Mouse (Mus musculus) embryonic facial prominence, embryonic 14.5 days (tissue): ENCODE results near the gene Nadk. TPM values are rescaled to one million over a fixed set of nuclear protein-coding genes. Genes with fewer than 3 reads are reported as not detected.

Experiments
- ATAC-seq: fragments of 200-750 bp; cut with Nextera tagmentation; 2 replicates; pipeline ENCODE4 v1.8.0; 2017; ENCODE audit warnings: low read depth, moderate number of reproducible peaks, moderate TSS enrichment
- DNase-seq: peaks from one replicate; pipeline ENCODE4 v3.0.0-alpha.2; 2015; ENCODE audit warnings: low spot score
- H3K27ac ChIP-seq: fragments of 300-500 bp; sonication (generic); replicated peaks from 2 replicates; pipeline ENCODE4 v1.5.1; 2014; ENCODE audit warnings: low read depth, mild to moderate bottlenecking, low read length, moderate library complexity
- H3K27me3 ChIP-seq: fragments of 300-500 bp; sonication (generic); replicated peaks from 2 replicates; pipeline ENCODE4 v1.6.1; 2014; ENCODE audit warnings: low read length; ENCODE audit not compliant: control insufficient read depth, insufficient read depth
- H3K36me3 ChIP-seq: fragments of 300-500 bp; sonication (generic); 2 replicates; pipeline ENCODE4 v1.6.1; 2014; ENCODE audit warnings: low read length, mixed read lengths; ENCODE audit not compliant: control insufficient read depth, insufficient read depth
- H3K4me1 ChIP-seq: fragments of 300-500 bp; sonication (generic); 2 replicates; pipeline ENCODE4 v1.6.1; 2014; ENCODE audit warnings: antibody characterized with exemption, low read length; ENCODE audit not compliant: control insufficient read depth, insufficient read depth
- H3K4me2 ChIP-seq: fragments of 300-500 bp; sonication (generic); 2 replicates; pipeline ENCODE4 v1.6.1; 2014; ENCODE audit warnings: low read depth, mild to moderate bottlenecking, low read length, moderate library complexity, mixed read lengths
- H3K4me3 ChIP-seq: fragments of 300-500 bp; sonication (generic); 2 replicates; pipeline ENCODE4 v1.5.1; 2014; ENCODE audit warnings: low read depth, mild to moderate bottlenecking, low read length
- H3K9ac ChIP-seq: fragments of 300-500 bp; sonication (generic); 2 replicates; pipeline ENCODE4 v1.6.1; 2014; ENCODE audit warnings: low read depth, mild to moderate bottlenecking, low read length, moderate library complexity, mixed read lengths
- H3K9me3 ChIP-seq: fragments of 300-500 bp; sonication (generic); 2 replicates; pipeline ENCODE4 v1.6.1; 2016; ENCODE audit warnings: low read length; ENCODE audit not compliant: control insufficient read depth
- WGBS: fragments of 180-500 bp; shearing (Covaris S2); extraction: QIAGEN DNeasy Blood & Tissue Kit; methylation state at CpG from one replicate; pipeline ENCODE4 v1.1.7; 2014; 5-methylcytosine and 5-hydroxymethylcytosine counted together
- polyA plus RNA-seq: library from polyadenylated mRNA; unstranded; fragments of >200 nt; fragmentation: Nextera tagmentation; extraction: Ambion mirVana; gene quantifications from 2 replicates; pipeline ENCODE4 v1.2.1, GENCODE M21; 2014

Nadk gene
- polyA plus RNA-seq, 1 experiment from 2014 or later = 89.2 TPM

DNA sequence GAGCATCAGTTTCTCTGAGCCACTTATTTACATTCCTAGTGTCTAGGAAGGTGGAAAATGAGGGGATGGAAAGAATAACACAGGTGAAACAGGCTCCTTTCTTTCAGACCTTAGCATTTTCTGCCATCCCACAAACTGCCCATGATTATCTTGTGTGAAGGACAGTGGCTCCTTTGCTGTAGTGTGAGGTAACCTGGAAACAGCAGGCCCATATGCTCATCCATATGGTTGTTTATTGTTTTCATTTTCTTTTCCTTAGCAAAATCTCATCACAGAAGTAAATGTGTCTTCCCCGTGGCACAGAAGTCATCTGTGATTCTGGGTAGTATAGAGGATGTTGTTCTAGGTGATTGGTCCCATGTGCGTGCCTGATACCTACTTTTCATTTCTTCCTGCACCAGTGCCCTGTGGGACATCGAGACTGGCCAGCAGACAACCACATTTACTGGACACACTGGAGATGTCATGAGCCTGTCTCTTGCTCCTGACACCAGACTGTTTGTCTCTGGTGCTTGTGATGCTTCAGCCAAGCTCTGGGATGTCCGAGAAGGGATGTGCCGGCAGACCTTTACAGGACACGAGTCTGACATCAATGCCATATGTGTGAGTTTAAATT is 9.2 kb upstream of the Nadk start:
- H3K9ac ChIP-seq = no peak overlapping the region
- H3K36me3 ChIP-seq = peaks cover 96% of the 10 kb centered on the region
- no peak overlapping the region for H3K27ac ChIP-seq
- no peaks in the 10 kb centered on the region for H3K9me3 ChIP-seq
- WGBS = 87% methylated on average over 6 of the region's 6 CpGs
- H3K4me2 ChIP-seq = no peak overlapping the region
- H3K4me1 ChIP-seq = no peaks in the 10 kb centered on the region
- no peak for DNase-seq
- ATAC-seq = no peak
- no peak overlapping the region for H3K4me3 ChIP-seq
- no peaks in the 10 kb centered on the region for H3K27me3 ChIP-seq

GRCm38 (mm10) chr4:155554880-155555279 is 7.3 kb upstream of the Nadk start:
- Histone ChIP-seq H3K4me1 (no peaks in the 10 kb centered on the region), H3K9me3 (no peaks in the 10 kb centered on the region), H3K27ac (no peak overlapping the region), H3K27me3 (no peaks in the 10 kb centered on the region), H3K4me2 (no peak overlapping the region), H3K4me3 (no peak overlapping the region), H3K36me3 (peaks cover 99% of the 10 kb centered on the region), H3K9ac (no peak overlapping the region)
- 78% methylated on average over 4 of the region's 4 CpGs for WGBS
- ATAC-seq (no peak), DNase-seq (no peak)

DNA sequence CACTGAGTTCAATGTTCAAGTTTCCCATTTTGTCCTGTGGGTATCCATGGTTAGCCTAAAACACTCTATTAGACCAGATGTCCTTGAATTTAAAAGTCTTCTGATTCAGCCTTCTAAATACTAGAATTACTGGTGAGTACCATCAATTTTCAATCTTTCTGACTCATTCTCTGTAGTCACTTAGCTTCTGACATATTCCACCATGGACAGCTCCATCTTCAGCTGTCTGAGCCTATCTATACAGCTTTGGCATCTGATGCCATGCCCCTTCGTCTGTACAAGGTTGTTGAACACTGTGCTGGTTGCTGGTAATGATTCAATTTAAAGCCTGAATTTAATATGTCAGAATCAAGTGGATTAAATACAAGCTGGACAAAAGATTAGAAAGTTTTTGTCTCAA is 6.7 kb upstream of the Nadk start:
- DNase-seq (no peak), ATAC-seq (no peak)
- Histone ChIP-seq H3K27ac (no peak overlapping the region), H3K4me2 (no peak overlapping the region), H3K9ac (no peak overlapping the region), H3K27me3 (no peaks in the 10 kb centered on the region), H3K4me1 (no peaks in the 10 kb centered on the region), H3K9me3 (no peaks in the 10 kb centered on the region), H3K4me3 (no peak overlapping the region), H3K36me3 (peaks cover 99% of the 10 kb centered on the region)
- 69% methylated on average over 1 of the region's 1 CpGs for WGBS

- Histone ChIP-seq H3K4me2 (no peak overlapping the region), H3K27me3 (no peaks in the 10 kb centered on the region)
Measured at GRCm38 (mm10) chr4:155559454-155559853, 2.7 kb upstream of the Nadk start.

GRCm38 (mm10) chr4:155560932-155561331 is 1.2 kb upstream of the Nadk start:
- H3K4me2 ChIP-seq = no peak overlapping the region
- H3K4me3 ChIP-seq = no peak overlapping the region
- H3K9me3 ChIP-seq = no peaks in the 10 kb centered on the region
- WGBS = 56% methylated on average over 2 of the region's 2 CpGs
- no peak for DNase-seq
- peaks cover 22% of the 10 kb centered on the region for H3K4me1 ChIP-seq
- no peak for ATAC-seq
- H3K27ac ChIP-seq = 0 out of 2 replicates have a peak overlapping the region, but pooled peaks have one; percentile 15
- H3K27me3 ChIP-seq = no peaks in the 10 kb centered on the region
- peaks cover 54% of the 10 kb centered on the region for H3K36me3 ChIP-seq
- H3K9ac ChIP-seq = no peak overlapping the region

More at GRCm38 (mm10) chr4:155559454-155559853, 2.7 kb upstream of the Nadk start:
- Histone ChIP-seq H3K9ac (no peak overlapping the region), H3K4me1 (peaks cover 11% of the 10 kb centered on the region), H3K4me3 (no peak overlapping the region), H3K27ac (no peak overlapping the region), H3K36me3 (peaks cover 69% of the 10 kb centered on the region), H3K9me3 (no peaks in the 10 kb centered on the region)
- DNase-seq = no peak
- 75% methylated on average over 6 of the region's 6 CpGs for WGBS
- ATAC-seq = no peak

GRCm38 (mm10) chr4:155562725-155563399 is 684 bp downstream of the Nadk start:
- Histone ChIP-seq H3K27ac (peak overlapping the region; percentile 88), H3K9ac (peak overlapping the region; percentile 61), H3K36me3 (peaks cover 35% of the 10 kb centered on the region), H3K4me3 (peak overlapping the region; percentile 92), H3K27me3 (no peaks in the 10 kb centered on the region), H3K4me1 (peaks cover 24% of the 10 kb centered on the region), H3K9me3 (no peaks in the 10 kb centered on the region), H3K4me2 (peak overlapping the region; percentile 74)
- 4% methylated on average over 19 of the region's 19 CpGs for WGBS
- ATAC-seq (0 out of 2 replicates have a peak, but pooled peaks have one; percentile 5), DNase-seq (peak; percentile 53)

DNA sequence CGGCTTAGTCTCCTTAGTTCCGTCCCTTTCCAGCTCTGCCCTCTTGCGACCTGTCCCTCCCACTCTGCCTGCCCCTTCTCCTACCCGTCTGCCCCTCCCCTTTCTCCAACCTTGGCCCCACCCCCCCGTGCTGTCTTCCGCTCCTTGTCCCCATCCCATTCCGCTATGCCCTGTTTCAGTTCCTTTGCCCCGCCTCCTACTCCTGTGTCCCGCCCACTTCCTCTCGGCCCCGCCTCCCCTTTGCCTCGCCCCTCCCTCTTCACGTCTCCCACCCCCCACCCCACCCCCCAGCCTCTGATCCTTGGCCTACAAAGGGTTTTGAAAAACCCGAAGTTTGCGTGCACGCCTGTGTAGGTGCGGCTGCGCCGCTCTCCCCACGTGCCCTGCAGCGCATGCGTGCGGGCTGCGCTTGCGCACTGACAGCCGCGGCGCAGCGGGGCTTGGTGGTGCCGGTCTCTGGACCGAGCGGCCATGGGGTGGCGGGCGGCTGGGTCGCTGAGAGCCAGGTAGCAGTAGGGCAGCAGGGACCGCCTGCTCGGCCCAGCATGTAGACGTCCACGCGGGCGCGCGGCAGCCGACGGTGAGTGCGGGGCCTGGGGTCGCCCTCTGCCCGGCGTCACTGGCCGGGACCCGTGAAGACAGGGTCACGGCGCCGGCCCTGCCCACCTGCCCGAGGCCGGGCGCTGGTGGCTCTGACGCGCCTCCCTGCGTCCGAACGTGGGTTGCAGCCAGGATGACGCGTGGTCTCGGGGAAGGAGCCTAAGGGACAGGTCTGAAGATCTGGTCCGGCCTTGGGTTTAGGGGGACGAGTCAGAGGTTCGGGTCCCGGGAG is 1.4 kb downstream of the Nadk start:
- peak; percentile 99 for DNase-seq
- H3K27ac ChIP-seq = peak overlapping the region; percentile 88
- H3K36me3 ChIP-seq = peaks cover 28% of the 10 kb centered on the region
- no peaks in the 10 kb centered on the region for H3K9me3 ChIP-seq
- H3K9ac ChIP-seq = peak overlapping the region; percentile 83
- peak overlapping the region; percentile 92 for H3K4me3 ChIP-seq
- H3K4me2 ChIP-seq = peak overlapping the region; percentile 74
- peaks cover 24% of the 10 kb centered on the region for H3K4me1 ChIP-seq
- H3K27me3 ChIP-seq = no peaks in the 10 kb centered on the region
- WGBS = under 1% methylated on average over 45 of the region's 69 CpGs
- peak; percentile 96 for ATAC-seq

DNA sequence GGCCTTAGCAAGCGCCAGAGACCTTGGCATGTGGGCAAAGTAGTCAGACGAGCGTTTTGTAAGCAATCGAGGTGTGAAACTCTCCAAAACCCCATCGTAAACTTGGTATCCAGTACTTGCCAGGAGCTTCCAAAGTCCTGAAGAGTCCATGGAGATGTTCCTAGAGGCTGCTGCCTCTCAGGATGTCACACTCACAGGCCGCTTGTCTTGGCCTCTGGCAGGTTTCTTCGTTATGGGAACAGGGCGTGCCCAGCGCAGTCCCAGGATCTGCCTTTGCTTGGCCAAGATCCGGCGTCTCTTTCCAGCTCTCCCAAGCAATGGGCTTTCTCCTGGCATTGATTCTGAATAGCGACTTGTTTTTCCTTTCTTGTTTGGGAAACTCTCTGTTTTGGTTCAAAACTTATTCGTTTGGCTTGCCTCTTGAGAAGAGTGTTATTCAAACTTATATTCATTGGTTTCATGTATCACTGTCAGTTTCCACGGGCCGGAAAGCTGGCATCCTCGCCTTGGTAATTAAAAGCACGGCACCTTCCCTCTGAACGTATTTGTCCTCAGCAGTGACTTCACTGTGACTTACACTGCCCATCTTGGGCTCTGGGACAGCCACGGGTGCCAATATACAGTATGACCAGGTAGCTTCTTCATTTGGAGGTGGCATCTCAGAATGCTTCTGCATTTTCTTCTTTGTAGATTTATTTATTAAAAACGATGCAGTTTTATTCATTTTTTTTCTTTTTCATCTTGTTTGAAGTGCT is 2.3 kb downstream of the Nadk start:
- H3K36me3 ChIP-seq = peaks cover 19% of the 10 kb centered on the region
- peaks cover 24% of the 10 kb centered on the region for H3K4me1 ChIP-seq
- ATAC-seq (no peak), DNase-seq (peak; percentile 29)
- WGBS = 13% methylated on average over 20 of the region's 20 CpGs
- H3K27me3 ChIP-seq = no peaks in the 10 kb centered on the region
- H3K27ac ChIP-seq = peak overlapping the region; percentile 85
- peak overlapping the region; percentile 83 for H3K9ac ChIP-seq
- H3K4me2 ChIP-seq = peak overlapping the region; percentile 74
- no peaks in the 10 kb centered on the region for H3K9me3 ChIP-seq
- peak overlapping the region; percentile 92 for H3K4me3 ChIP-seq
